Mouse (Mus musculus): ENCODE measurements around the gene Ptprc.

GRCm38 (mm10) chr1:138157008-138157407 is 18.5 kb downstream of the Ptprc start:
- TF ChIP-seq POLR2A (IDR thresholded peaks at IDR 0.05; ENCODE audit: borderline replicate concordance, control insufficient read depth, low read depth, low read length) (no peak), CTCF (IDR thresholded peaks at IDR 0.05; ENCODE audit: control insufficient read depth, insufficient read depth, low read length) (no peak)

All from bone marrow, adult 2 months (tissue).